Mouse (Mus musculus): ENCODE results near the gene Desi1.

Gene Desi1

DNA sequence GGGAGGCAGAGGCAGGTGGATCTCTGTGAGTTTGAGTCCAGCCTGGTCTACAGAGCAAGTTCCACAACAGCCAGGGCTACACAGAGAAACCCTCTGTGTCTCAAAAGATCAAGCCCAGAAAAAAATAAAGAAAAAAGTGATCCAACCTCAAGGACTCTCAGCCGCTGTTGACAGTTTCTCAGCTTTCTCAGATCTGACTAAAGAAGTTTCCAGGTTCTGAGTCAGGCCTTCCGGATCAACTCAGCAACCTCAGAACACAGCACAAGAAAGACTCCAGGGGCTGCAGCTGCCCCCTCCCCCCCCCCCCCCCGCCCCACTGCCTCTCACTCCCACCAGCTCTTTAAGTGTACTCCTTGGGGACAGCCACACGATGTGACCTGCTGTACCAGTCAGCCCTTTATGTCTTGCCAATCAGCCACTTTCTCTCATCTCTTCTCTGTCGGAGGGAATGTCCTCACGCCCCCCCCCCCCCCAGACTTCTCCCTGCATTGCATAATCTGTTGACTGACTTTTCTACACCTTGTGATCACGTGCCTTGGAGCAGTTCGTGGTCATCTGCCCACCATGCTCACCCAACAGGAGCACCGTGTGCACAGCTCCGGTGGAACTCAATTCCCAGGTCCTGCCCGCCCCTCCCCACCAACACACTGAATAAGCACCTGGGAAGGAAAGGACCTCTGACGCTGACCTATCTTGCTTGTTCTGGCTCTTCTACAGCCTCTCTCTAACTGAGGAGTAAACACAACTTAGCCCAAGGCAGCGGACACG lies 67.4 kb downstream of the Desi1 start:
- DNase-seq (ENCODE audit: low read depth, low spot score): no peak

DNA sequence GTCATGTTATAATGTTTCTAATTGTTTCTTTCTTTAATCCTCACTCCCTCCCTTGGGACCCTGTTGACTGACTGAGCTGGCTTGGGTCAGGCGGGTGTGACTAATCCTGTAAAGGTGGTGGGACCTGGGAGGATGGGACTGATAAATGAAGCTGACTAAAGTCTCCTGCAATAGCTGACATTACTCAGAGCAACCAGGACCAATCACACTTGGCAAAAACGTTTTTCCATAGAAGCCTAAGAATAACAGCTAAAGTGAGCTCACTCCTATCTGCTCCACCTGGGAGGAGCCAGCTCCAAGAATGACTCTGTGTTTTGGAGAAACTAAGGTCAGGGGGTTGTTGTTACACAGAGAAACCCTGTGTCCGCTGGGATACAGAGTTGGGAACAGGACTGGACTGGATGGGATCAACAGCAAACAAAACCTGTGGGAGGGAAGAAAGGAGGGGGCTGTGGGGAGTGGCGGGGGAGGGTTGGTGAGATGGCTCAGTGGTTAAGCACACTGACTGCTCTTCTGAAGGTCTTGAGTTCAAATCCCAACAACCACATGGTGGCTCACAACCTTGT lies 68.6 kb downstream of the Desi1 start:
- DNase-seq (ENCODE audit: low read depth, low spot score): no peak

DNA sequence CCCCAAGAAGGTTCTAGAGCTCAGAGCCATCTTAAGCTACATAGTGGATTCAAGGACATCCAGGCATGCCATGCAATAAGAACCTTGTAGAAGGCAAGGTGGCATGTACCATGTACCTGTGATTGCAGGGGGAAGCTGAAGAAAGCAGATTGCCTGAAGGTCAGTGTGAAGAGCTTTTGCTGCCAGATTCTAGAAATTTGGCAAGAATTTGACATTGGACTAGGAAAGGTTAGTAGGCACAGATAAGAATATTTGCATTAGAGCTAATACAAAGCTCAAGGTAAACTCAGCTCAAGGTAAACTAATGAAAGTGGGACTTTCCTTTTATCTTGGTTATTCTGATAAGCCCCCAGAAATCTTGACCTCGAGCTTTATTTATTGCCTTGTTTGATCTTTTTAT lies 69.4 kb downstream of the Desi1 start:
- no peak for DNase-seq (ENCODE audit: low read depth, low spot score)

DNA sequence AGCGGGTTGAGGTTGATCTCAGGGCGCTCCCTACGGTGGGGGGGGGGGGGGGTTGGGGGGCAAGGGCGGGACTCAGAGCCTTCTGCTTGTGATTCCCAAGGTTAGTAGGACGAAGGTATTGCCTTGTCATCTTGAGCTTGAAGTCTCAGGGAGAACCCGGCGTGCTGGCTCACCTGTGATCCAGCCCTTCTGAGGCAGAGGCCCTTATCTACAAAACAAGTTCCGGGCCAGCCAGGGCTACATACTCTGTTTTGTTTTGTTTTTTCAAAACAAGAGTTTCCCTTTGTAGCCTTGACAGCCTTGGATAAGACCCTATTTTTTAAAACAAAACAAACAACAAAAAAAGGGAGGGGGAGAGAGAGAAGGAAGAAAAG lies 72.6 kb downstream of the Desi1 start:
- no peak for DNase-seq (ENCODE audit: low read depth, low spot score)

DNA sequence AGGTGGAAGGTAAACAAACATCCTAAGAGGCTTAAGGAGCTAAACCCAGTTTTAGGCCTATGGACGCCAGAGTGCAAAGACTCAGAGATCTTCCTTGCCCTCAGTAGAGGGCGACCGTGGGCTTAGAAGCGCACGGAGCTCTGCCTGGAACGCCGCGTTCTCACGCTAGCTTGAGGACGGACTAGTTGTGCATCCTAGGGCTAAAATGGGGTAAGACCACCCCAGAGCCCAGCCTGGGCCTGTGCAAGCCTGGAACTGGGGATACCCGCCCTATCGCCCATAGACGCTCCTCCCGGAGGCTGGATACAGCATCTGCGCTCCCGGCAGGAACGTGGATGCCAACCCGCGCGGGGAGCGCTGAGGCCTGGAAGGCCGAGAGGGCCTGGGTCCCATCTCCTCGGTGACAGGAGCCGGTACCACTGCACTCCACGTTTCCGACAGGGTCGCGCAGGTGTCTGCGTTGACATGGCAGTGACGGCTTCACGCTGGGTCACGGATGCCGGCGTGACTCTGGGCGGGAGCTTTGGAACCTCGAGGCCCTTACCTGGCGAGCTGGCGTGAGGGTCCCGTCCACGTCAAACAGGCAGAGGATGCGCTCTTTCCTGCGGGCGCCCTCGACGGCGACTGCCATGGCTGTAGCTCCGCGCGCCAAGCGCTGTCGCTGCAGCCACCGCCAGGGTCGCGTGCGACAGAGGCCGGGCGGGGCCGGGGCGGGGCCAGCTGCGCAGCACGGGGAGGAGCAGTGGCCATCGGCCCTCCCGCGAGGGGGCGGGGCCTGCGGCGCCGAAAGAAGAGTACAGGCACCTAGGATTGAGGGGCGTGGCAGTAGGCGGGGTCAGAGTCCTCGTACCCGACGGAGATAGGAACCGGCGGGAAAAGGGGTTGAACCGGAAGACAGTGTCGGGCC lies 73.2 kb downstream of the Desi1 start, which contains the start of gene Pmm1:
Pmm1 (minus strand) TSS at position 760 of the 907 bp plus-strand sequence.
- peak; percentile 96 for DNase-seq (ENCODE audit: low read depth, low spot score)

DNA sequence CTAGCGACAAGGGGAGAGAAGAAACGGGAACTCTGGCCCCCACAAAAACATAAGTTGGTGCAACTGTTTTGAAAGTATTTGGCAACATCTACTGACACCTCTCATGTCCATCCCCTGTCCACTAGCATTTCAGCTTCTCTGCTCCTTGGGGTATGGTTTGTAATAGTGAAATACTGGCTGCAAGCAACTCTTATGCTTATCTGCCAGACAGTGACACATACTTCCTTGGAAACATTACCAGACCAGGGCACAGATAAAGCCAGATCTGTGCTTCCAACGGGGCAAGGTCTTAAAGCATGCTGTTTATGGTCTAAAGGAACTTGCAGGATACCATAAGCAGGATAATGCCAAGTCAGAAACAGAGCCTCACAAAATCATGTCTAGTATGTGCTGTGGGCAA lies 74.8 kb downstream of the Desi1 start:
- DNase-seq (ENCODE audit: low read depth, low spot score): no peak

DNA sequence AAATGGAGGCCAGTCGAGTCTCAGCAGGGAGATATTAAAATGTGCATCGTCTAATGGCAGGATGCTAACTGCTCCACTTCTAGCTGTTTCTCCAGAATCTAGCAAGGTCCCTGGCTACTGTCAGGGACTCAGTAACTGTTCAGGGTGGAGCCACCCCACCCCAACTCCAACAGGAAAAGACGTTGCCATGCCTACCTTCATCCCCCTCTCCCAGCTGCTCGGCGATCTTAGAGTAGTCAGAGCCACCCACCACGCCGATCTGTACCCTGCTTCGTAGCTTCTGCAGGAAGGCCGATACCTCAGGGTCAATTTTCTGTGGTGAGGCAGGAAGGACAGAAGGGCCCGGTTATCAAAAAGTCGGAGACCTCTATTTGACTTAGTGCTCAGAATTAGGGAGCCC lies 76.1 kb downstream of the Desi1 start:
- DNase-seq (ENCODE audit: low read depth, low spot score): no peak

DNA sequence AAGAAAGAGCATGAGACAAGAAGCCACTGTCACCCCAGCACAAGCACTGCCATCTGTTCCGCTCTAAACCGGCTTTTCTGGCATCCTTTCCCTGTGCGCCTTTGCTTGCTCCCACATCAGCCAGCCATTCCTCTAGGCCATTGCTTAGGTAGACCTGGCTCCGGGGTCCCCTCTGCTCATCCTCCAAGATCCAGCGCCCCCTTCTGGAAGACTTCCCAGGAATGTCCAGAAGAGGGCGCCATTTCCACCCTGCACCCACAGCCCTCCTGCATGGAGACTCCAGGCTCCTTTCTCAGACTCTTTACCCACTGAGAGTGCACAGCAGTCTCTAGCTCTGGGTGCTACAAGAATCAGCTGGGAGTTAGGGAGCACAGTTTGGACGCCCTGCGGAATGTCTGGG lies 77.2 kb downstream of the Desi1 start:
- no peak for DNase-seq (ENCODE audit: low read depth, low spot score)

DNA sequence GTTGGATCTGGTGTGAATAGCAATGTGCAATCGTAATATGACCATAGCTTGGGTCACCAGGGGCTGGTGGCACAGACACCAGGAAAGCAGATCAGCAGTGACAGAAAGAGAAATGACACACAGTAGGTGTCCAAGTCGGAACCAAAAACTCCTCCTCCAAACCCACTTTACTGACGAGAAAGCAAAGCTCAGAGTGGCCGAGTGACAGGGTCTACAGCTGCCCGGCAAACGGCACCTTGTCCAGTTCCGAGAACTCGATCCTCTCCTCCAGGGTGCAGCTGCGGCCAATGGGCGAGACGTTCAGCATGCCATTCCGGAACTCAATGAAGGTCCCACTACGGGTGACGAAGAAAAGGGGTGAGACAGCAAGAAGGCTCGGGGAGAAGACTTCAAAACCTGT lies 78.2 kb downstream of the Desi1 start:
- DNase-seq (ENCODE audit: low read depth, low spot score): no peak

DNA sequence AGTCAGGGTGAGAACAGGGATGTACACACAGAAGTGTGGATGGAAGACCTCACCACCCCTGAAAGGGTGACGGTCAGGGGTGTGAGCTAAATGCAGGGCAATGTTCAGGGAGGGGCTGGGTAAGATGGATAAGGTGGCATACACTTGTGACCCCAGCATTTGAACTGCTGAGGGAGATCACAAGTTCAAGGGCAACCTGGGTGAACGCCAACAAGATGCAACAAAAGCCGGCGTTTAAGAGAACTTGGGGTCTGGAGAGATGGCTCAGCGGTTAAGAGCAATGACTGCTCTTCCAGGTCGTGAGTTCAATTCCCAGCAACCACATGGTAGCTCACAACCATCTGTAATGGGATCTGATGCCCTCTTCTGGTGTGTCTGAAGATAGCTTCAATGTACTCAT lies 78.9 kb downstream of the Desi1 start:
- DNase-seq (ENCODE audit: low read depth, low spot score): no peak

DNA sequence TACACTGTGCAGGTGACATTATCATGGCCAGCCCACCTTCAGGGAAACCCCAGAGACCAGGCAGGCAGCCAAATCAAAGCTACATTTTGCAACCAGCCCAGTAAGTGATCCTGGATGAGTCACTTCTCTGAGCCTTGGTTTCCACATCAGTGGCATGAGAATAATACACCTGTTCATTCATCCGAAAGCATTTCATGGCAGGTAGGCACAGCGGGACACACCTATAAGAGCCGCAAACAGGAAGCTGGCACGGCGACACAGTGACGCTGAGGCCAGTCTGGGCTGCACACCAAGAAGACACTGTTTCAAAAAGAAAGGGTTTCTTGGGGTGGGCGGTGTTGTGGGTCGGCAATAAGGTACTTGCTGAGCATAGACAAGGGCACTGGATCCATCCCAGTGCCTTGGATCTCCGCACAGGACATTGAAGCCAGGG lies 79.5 kb downstream of the Desi1 start:
- DNase-seq (ENCODE audit: low read depth, low spot score): no peak

DNA sequence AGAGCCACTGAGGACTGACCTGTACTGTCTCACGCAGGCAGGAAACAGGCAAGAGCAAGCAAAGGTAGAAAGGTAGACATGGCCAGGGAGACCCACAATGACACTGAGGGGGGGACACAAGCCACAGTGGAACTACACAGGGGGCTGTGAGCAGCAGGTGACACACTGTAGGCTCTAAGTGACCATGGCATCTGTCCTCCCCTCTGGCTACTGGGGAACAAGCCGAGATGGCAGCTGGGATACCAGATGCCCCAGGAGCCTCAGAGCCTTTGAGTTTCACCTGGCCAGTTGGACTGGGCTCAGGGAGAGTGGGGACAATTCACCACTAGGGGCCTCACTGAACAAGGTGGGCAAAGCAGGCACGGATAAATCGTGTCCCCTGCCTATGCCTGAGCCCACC lies 81.4 kb downstream of the Desi1 start:
- DNase-seq (ENCODE audit: low read depth, low spot score): no peak

DNA sequence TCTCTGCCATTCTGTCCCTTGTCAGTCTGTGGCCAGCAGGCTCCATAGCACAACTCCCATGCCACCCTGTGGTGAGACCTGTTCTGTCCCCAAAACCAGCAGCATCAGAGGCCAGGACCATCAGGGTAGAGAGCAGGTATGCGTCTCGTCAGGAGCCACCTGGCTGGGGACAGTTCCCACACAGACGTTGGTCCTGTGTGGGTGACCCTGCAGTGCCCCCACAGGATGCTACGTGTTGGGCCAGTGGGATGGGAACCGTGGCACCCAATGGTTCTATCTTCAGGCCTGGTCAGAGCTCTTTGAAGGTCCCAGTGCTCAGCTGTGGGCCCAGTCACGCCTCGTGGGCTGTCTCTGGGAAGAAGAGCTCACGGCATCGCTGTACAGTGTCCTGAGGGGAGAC lies 82.5 kb downstream of the Desi1 start:
- DNase-seq (ENCODE audit: low read depth, low spot score): no peak

DNA sequence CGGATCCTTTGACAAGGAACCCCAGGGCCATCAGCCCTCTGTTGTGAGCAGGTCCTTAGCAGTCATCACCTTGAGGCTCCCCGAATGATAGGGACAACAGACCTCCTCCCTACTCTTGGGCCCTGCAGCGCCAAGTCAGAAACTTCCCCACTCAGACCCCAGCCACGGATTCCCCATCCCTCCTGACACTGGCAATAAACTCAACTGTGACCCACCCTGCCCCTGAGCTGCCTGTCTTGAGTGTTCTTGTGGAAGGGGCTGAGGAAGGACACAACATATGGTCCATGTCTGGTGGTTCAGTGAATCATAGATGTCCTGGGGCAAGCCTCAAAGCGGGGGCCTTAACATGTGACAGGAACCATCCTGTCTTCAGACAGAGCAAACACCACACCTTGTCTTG lies 82.9 kb downstream of the Desi1 start:
- no peak for DNase-seq (ENCODE audit: low read depth, low spot score)

DNA sequence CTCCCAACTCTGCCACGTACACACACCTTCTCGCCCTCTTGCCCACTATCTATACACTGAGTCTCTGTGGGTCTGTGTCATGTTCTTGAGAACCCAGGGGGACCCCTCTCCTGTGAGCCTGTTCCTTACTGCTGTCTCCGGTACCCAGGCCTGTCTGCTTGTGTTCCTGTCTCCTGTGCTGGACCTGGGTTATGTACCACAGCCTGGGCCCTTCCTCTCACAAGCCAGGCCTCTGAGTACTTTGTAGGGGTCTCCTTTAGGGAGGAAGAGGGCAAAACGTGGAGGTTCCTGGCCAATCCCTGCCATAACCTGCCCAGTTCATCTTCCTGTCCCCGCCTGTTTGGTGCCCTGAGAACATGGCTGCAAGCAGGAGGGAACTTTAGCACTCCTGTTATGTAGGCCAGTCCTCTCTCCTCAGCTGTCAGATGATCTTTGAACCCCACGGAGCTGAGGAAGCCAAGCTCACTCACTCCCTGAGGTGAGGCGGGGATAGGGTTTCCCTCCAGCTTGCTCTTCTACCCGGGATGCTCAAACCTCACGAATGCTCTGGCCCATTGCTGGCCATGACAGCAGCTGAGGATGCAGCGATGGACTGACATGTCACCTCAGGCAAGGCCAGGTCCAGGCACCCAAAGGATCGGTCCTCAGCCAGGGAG lies 84.1 kb downstream of the Desi1 start:
- no peak for DNase-seq (ENCODE audit: low read depth, low spot score)

DNA sequence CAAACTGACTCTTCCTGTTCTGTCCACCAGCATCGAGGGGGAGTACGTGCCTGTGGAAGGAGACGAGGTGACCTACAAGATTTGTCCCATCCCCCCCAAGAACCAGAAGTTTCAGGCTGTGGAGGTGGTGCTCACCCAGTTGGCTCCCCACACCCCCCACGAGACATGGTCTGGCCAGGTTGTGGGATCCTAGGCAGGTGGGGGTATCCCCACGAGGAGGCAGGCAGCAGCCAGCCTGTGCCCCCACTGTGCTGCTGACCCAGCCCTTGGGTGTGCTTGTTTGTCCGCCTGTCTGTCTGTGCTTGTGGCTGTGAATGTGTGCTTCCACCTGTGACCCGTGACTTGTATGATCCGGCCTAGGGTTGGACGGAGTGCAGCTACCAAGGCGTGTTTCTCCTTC lies 84.6 kb downstream of the Desi1 start:
- DNase-seq (ENCODE audit: low read depth, low spot score): no peak

DNA sequence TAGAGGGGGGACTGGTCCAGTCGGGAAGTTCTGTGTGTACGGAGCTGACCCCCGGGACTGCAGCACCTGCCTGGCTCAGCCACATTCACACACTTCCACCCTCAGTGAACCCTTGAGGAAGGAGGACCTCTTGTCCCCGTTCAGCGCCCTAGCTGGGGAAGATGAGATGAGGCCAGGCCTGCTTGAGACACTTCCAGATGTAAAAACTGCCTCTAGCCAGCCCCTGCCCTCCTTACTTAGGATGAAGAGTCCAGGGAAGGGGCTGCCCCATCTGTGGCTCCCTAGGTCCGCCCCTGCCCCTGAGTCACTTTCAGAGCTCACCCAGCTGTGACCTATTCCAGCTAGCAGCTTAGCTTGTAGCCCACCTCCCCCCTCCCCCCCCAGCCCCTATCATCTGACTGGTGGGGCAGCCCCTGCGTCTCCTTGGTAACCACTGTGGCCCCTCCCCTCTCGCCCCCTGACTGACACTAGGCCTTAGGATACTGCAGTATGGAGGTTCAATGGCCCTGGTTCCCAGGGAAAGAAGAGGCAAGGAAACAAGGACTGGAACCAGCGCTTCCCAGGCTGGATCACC lies 90.4 kb downstream of the Desi1 start:
- DNase-seq (ENCODE audit: low read depth, low spot score): no peak

Measured in skeletal muscle tissue, adult 2 months (tissue).